Mouse (Mus musculus) heart, embryonic 10.5 days (tissue): ENCODE results near the gene Adcy10. TPM values are rescaled to one million over a fixed set of nuclear protein-coding genes. Genes with fewer than 3 reads are reported as not detected.
A peak's percentile ranks its signal among the peaks of the same experiment; 100 is the strongest.

Experiments used
- DNase-seq: peaks from one replicate; pipeline ENCODE4 v3.0.0-alpha.2; 2017; ENCODE audit warnings: low spot score
- H3K27ac ChIP-seq: fragments of 300-500 bp; sonication (generic); 2 replicates; pipeline ENCODE4 v1.5.1; 2016; ENCODE audit warnings: mild to moderate bottlenecking
- H3K27me3 ChIP-seq: fragments of 300-500 bp; sonication (generic); 2 replicates; pipeline ENCODE4 v1.6.1; 2016; ENCODE audit warnings: mild to moderate bottlenecking; ENCODE audit not compliant: poor library complexity, insufficient read depth, severe bottlenecking
- H3K36me3 ChIP-seq: fragments of 300-500 bp; sonication (generic); 2 replicates; pipeline ENCODE4 v1.6.1; 2016; ENCODE audit warnings: mild to moderate bottlenecking, moderate library complexity
- H3K4me1 ChIP-seq: fragments of 300-500 bp; sonication (generic); 2 replicates; pipeline ENCODE4 v1.6.1; 2016; ENCODE audit warnings: mild to moderate bottlenecking
- H3K4me3 ChIP-seq: fragments of 300-500 bp; sonication (generic); 2 replicates; pipeline ENCODE4 v1.5.1; 2016; ENCODE audit warnings: mild to moderate bottlenecking, moderate library complexity
- H3K9me3 ChIP-seq: fragments of 300-500 bp; sonication (generic); 2 replicates; pipeline ENCODE4 v1.6.1; 2016; ENCODE audit warnings: mild to moderate bottlenecking, moderate library complexity
- WGBS: fragments of 180-500 bp; shearing (Covaris S2); methylation state at CpG from one replicate; pipeline ENCODE4 v1.1.7; 2016; 5-methylcytosine and 5-hydroxymethylcytosine counted together
- polyA plus RNA-seq: library from polyadenylated mRNA; unstranded; fragments of >200 nt; fragmentation: Nextera tagmentation; extraction: Ambion mirVana; gene quantifications from 2 replicates; pipeline ENCODE4 v1.2.1, GENCODE M21; 2016

The Adcy10 gene
- not detected in 2 replicates for polyA plus RNA-seq

- no peak for DNase-seq
- Histone ChIP-seq H3K4me3 (no peak within 1 kb of the TSS), H3K27me3 (no peaks in the 10 kb centered on the region), H3K36me3 (peaks cover 15% of the 10 kb centered on the region; the same call in 1 of the 2 replicates), H3K27ac (no peak within 1 kb of the TSS), H3K9me3 (no peaks in the 10 kb centered on the region), H3K4me1 (no peaks in the 10 kb centered on the region)
- WGBS: 89% methylated on average over 8 of the region's 8 CpGs
These were observed at the start of gene Adcy10 for GRCm38 (mm10) chr1:165484688-165485233. TSS of gene Adcy10 (plus strand) at chr1:165485183.

- Histone ChIP-seq H3K27me3 (no peaks in the 10 kb centered on the region), H3K4me3 (no peak overlapping the region), H3K9me3 (no peaks in the 10 kb centered on the region), H3K27ac (no peak overlapping the region), H3K36me3 (no peaks in the 10 kb centered on the region), H3K4me1 (peaks cover 12% of the 10 kb centered on the region)
- no peak for DNase-seq
- WGBS: 92% methylated on average over 1 of the region's 1 CpGs
These were observed 46.5 kb upstream of the Adcy10 start for GRCm38 (mm10) chr1:165438289-165439021.

- no peak for DNase-seq
- Histone ChIP-seq H3K27me3 (no peaks in the 10 kb centered on the region), H3K4me1 (peaks cover 12% of the 10 kb centered on the region), H3K27ac (no peak overlapping the region), H3K4me3 (no peak overlapping the region), H3K36me3 (no peaks in the 10 kb centered on the region), H3K9me3 (no peaks in the 10 kb centered on the region)
- 78% methylated on average over 3 of the region's 3 CpGs for WGBS
These were observed 44.2 kb upstream of the Adcy10 start for GRCm38 (mm10) chr1:165440788-165441187.

- no peak overlapping the region for H3K4me3 ChIP-seq
- no peak overlapping the region for H3K27ac ChIP-seq
- no peaks in the 10 kb centered on the region for H3K9me3 ChIP-seq
- H3K27me3 ChIP-seq: no peaks in the 10 kb centered on the region
- H3K36me3 ChIP-seq: no peaks in the 10 kb centered on the region
- DNase-seq: no peak
- H3K4me1 ChIP-seq: peaks cover 12% of the 10 kb centered on the region
These were observed 43.8 kb upstream of the Adcy10 start for GRCm38 (mm10) chr1:165441201-165441600.

GRCm38 (mm10) chr1:165441719-165442118 lies 43.3 kb upstream of the Adcy10 start:
- peaks cover 12% of the 10 kb centered on the region for H3K4me1 ChIP-seq
- no peaks in the 10 kb centered on the region for H3K27me3 ChIP-seq
- 75% methylated on average over 3 of the region's 3 CpGs for WGBS
- H3K27ac ChIP-seq: no peak overlapping the region
- DNase-seq: no peak
- no peaks in the 10 kb centered on the region for H3K36me3 ChIP-seq
- H3K9me3 ChIP-seq: no peaks in the 10 kb centered on the region
- no peak overlapping the region for H3K4me3 ChIP-seq

GRCm38 (mm10) chr1:165459041-165459502 lies 25.9 kb upstream of the Adcy10 start:
- WGBS: 20% methylated on average over 7 of the region's 7 CpGs
- no peak for DNase-seq

GRCm38 (mm10) chr1:165459503-165460181 lies 25.3 kb upstream of the Adcy10 start:
- Histone ChIP-seq H3K4me1 (peaks cover 8% of the 10 kb centered on the region), H3K4me3 (peak overlapping the region; percentile 95), H3K36me3 (no peaks in the 10 kb centered on the region), H3K9me3 (no peaks in the 10 kb centered on the region), H3K27me3 (no peaks in the 10 kb centered on the region), H3K27ac (peak overlapping the region; percentile 95)
- peak; percentile 89 for DNase-seq
- WGBS: under 1% methylated on average over 60 of the region's 60 CpGs

More at GRCm38 (mm10) chr1:165459041-165459502, 25.9 kb upstream of the Adcy10 start:
- Histone ChIP-seq H3K9me3 (no peaks in the 10 kb centered on the region), H3K36me3 (no peaks in the 10 kb centered on the region; the same call in 1 of the 2 replicates), H3K27ac (peak overlapping the region; percentile 95), H3K4me3 (peak overlapping the region; percentile 95), H3K4me1 (peaks cover 8% of the 10 kb centered on the region), H3K27me3 (no peaks in the 10 kb centered on the region)

- no peaks in the 10 kb centered on the region for H3K27me3 ChIP-seq
- peak within 1 kb of the TSS; percentile 95 for H3K27ac ChIP-seq
- H3K9me3 ChIP-seq: no peaks in the 10 kb centered on the region
- DNase-seq: peak; percentile 99
- WGBS: 1% methylated on average over 37 of the region's 37 CpGs
- peak within 1 kb of the TSS; percentile 95 for H3K4me3 ChIP-seq
- H3K36me3 ChIP-seq: no peaks in the 10 kb centered on the region
- H3K4me1 ChIP-seq: peaks cover 8% of the 10 kb centered on the region
These were observed 24.6 kb upstream of the Adcy10 start, which contains the start of the genes Dcaf6 and Mpc2 for GRCm38 (mm10) chr1:165460360-165460800. TSS of gene Dcaf6 (minus strand) at chr1:165460475. TSS of gene Mpc2 (plus strand) at chr1:165460637.

GRCm38 (mm10) chr1:165460801-165461377 lies 24.1 kb upstream of the Adcy10 start:
- Histone ChIP-seq H3K4me1 (peaks cover 8% of the 10 kb centered on the region), H3K9me3 (no peaks in the 10 kb centered on the region), H3K36me3 (no peaks in the 10 kb centered on the region), H3K4me3 (peak overlapping the region; percentile 95), H3K27me3 (no peaks in the 10 kb centered on the region), H3K27ac (peak overlapping the region; percentile 95)
- DNase-seq: peak; percentile 100
- under 1% methylated on average over 41 of the region's 41 CpGs for WGBS

GRCm38 (mm10) chr1:165461681-165462080 lies 23.3 kb upstream of the Adcy10 start:
- Histone ChIP-seq H3K4me1 (peaks cover 8% of the 10 kb centered on the region), H3K9me3 (no peaks in the 10 kb centered on the region), H3K36me3 (no peaks in the 10 kb centered on the region), H3K27ac (peak overlapping the region; percentile 95), H3K4me3 (peak overlapping the region; percentile 95), H3K27me3 (no peaks in the 10 kb centered on the region)
- WGBS: 5% methylated on average over 9 of the region's 9 CpGs
- no peak for DNase-seq

- no peak overlapping the region for H3K27ac ChIP-seq
- 87% methylated on average over 1 of the region's 1 CpGs for WGBS
- H3K36me3 ChIP-seq: no peaks in the 10 kb centered on the region
- no peak for DNase-seq
- H3K4me1 ChIP-seq: peaks cover 8% of the 10 kb centered on the region
- no peaks in the 10 kb centered on the region for H3K9me3 ChIP-seq
- no peak overlapping the region for H3K4me3 ChIP-seq
- no peaks in the 10 kb centered on the region for H3K27me3 ChIP-seq
These were observed 22.1 kb upstream of the Adcy10 start for GRCm38 (mm10) chr1:165462861-165463260.

GRCm38 (mm10) chr1:165464574-165464973 lies 20.4 kb upstream of the Adcy10 start:
- Histone ChIP-seq H3K36me3 (no peaks in the 10 kb centered on the region), H3K4me3 (no peak overlapping the region), H3K9me3 (no peaks in the 10 kb centered on the region), H3K27ac (no peak overlapping the region), H3K27me3 (no peaks in the 10 kb centered on the region), H3K4me1 (peaks cover 8% of the 10 kb centered on the region)
- DNase-seq: no peak
- 92% methylated on average over 3 of the region's 3 CpGs for WGBS
